Mouse (Mus musculus): Measurements from ENCODE around the gene Amn.

The Amn gene

GRCm38 (mm10) chr12:111267673-111268325, 3.1 kb upstream of the Amn start:
- DNase-seq (ENCODE audit: low spot score): no peak

- no peak for DNase-seq (ENCODE audit: low spot score)
Observed at GRCm38 (mm10) chr12:111271406-111271805, 511 bp downstream of the Amn start.

- no peak for DNase-seq (ENCODE audit: low spot score)
Observed at GRCm38 (mm10) chr12:111271966-111272365, 1.1 kb downstream of the Amn start.

GRCm38 (mm10) chr12:111272420-111272819, 1.5 kb downstream of the Amn start:
- peak; percentile 91 for DNase-seq (ENCODE audit: low spot score)

- no peak for DNase-seq (ENCODE audit: low spot score)
Observed at GRCm38 (mm10) chr12:111274006-111274405, 3.1 kb downstream of the Amn start.

- no peak for DNase-seq (ENCODE audit: low spot score)
Observed at GRCm38 (mm10) chr12:111274447-111275149, 3.7 kb downstream of the Amn start.

GRCm38 (mm10) chr12:111275150-111275841, 4.4 kb downstream of the Amn start:
- DNase-seq (ENCODE audit: low spot score): no peak

GRCm38 (mm10) chr12:111276371-111276770, 5.5 kb downstream of the Amn start:
- no peak for DNase-seq (ENCODE audit: low spot score)

- no peak for DNase-seq (ENCODE audit: low spot score)
Observed at GRCm38 (mm10) chr12:111283573-111283972, 12.7 kb downstream of the Amn start.

- peak; percentile 47 for DNase-seq (ENCODE audit: low spot score)
Observed at GRCm38 (mm10) chr12:111284532-111284931, 13.6 kb downstream of the Amn start.

- DNase-seq (ENCODE audit: low spot score): no peak
Observed at GRCm38 (mm10) chr12:111293025-111293424, 22.1 kb downstream of the Amn start.

GRCm38 (mm10) chr12:111301322-111302017, 30.6 kb downstream of the Amn start:
- DNase-seq (ENCODE audit: low spot score): no peak

- DNase-seq (ENCODE audit: low spot score): no peak
Observed at GRCm38 (mm10) chr12:111302018-111302345, 31.1 kb downstream of the Amn start.

- no peak for DNase-seq (ENCODE audit: low spot score)
Observed at GRCm38 (mm10) chr12:111303702-111304337, 32.9 kb downstream of the Amn start.

- DNase-seq (ENCODE audit: low spot score): no peak
Observed at GRCm38 (mm10) chr12:111306821-111307220, 35.9 kb downstream of the Amn start.

- DNase-seq (ENCODE audit: low spot score): no peak
Observed at GRCm38 (mm10) chr12:111309256-111309655, 38.4 kb downstream of the Amn start.

GRCm38 (mm10) chr12:111309931-111310330, 39.0 kb downstream of the Amn start:
- no peak for DNase-seq (ENCODE audit: low spot score)

GRCm38 (mm10) chr12:111311775-111312174, 40.9 kb downstream of the Amn start:
- DNase-seq (ENCODE audit: low spot score): no peak

- no peak for DNase-seq (ENCODE audit: low spot score)
Observed at GRCm38 (mm10) chr12:111314273-111314672, 43.4 kb downstream of the Amn start.

- DNase-seq (ENCODE audit: low spot score): no peak
Observed at GRCm38 (mm10) chr12:111317694-111318093, 46.8 kb downstream of the Amn start.

GRCm38 (mm10) chr12:111320549-111320948, 49.7 kb downstream of the Amn start:
- no peak for DNase-seq (ENCODE audit: low spot score)

GRCm38 (mm10) chr12:111321832-111322231, 50.9 kb downstream of the Amn start:
- DNase-seq (ENCODE audit: low spot score): no peak
